9 mouse cellular contexts compared by ENCODE assay signal in genomic region chr12:111401454-111402184, GRCm38 (mm10). TPM values are rescaled to one million over a fixed set of nuclear protein-coding genes. Genes with fewer than 3 reads are reported as not detected.
DNase-seq lines count a peak whose midpoint lies in the region; ATAC-seq lines count a peak whose summit lies in the region.
"Had no signal": no experiment of that assay in that cellular context is flagged by ENCODE, and none has a peak within 500 bp of the region (broad histone marks: within the 10 kb centered on the region; RNA-seq: fewer than 3 reads in every experiment).

No protein-coding gene starts in this region.

- intact Hi-C loops in left cerebral cortex, postnatal 25 days (cut with DNase I), result no loop called here

- H3K27me3 ChIP-seq in intestine, embryonic 15.5 days (replicated peaks), result peaks cover 15% of the 10 kb centered on the region; the same call in 1 of the 2 replicates
- peaks cover 41% of the 10 kb centered on the region for H3K27me3 ChIP-seq in midbrain, embryonic 10.5 days (ENCODE audit: low read depth, poor library complexity, severe bottlenecking)
- no peaks in the 10 kb centered on the region for H3K27me3 ChIP-seq in splenic B cell, adult 2 months (ENCODE audit: control insufficient read depth, insufficient read depth, low read length, poor library complexity, severe bottlenecking)

- no peak overlapping the region for H3K4me3 ChIP-seq in intestine, embryonic 15.5 days (replicated peaks)
- 0 out of 2 replicates have a peak overlapping the region, but pooled peaks have one; percentile 1 for H3K4me3 ChIP-seq in midbrain, embryonic 10.5 days
- H3K4me3 ChIP-seq: embryonic facial prominence, embryonic 12.5 days had no signal

- no peak overlapping the region for H3K4me2 ChIP-seq in intestine, embryonic 15.5 days (replicated peaks)
- H3K4me2 ChIP-seq: embryonic facial prominence, embryonic 12.5 days had no signal

- DNase-seq in urinary bladder, postnatal 14 days (ENCODE audit: low spot score), result peak; percentile 80
- DNase-seq in urinary bladder, postnatal 10 days (ENCODE audit: low spot score), result no peak
- peak; percentile 80 to 87 for DNase-seq in cerebellum, postnatal 36 days
- peak; percentile 81 for DNase-seq in gastrocnemius, postnatal 10 days
- DNase-seq in left cerebral cortex, postnatal 25 days (ENCODE audit: low spot score in 2 of 2), result peak; percentile 78 to 83
- peak; percentile 81 for DNase-seq in midbrain, embryonic 10.5 days (ENCODE audit: low spot score)
- DNase-seq in splenic B cell, adult 2 months (ENCODE audit: low read depth, low spot score), result peak; percentile 68

- ATAC-seq in intestine, embryonic 15.5 days, result peak; percentile 81

- WGBS in intestine, embryonic 15.5 days, result 19% methylated on average over 15 of the region's 15 CpGs
- 22% methylated on average over 15 of the region's 15 CpGs for WGBS in midbrain, embryonic 10.5 days

- H3K4me1 ChIP-seq in intestine, embryonic 15.5 days (replicated peaks), result peaks cover 5% of the 10 kb centered on the region
- peaks cover 12% of the 10 kb centered on the region for H3K4me1 ChIP-seq in midbrain, embryonic 10.5 days

- no peaks in the 10 kb centered on the region for H3K9me3 ChIP-seq in intestine, embryonic 15.5 days
- H3K9me3 ChIP-seq in midbrain, embryonic 10.5 days (replicated peaks), result no peaks in the 10 kb centered on the region
- H3K9me3 ChIP-seq: embryonic facial prominence, embryonic 12.5 days had no signal

- H3K36me3 ChIP-seq in intestine, embryonic 15.5 days, result no peaks in the 10 kb centered on the region
- no peaks in the 10 kb centered on the region for H3K36me3 ChIP-seq in midbrain, embryonic 10.5 days
- no peaks in the 10 kb centered on the region for H3K36me3 ChIP-seq in splenic B cell, adult 2 months (ENCODE audit: control insufficient read depth, insufficient read depth, low read length, poor library complexity, severe bottlenecking)
- H3K36me3 ChIP-seq: embryonic facial prominence, embryonic 12.5 days had no signal

- no peak overlapping the region for H3K27ac ChIP-seq in intestine, embryonic 15.5 days
- H3K27ac ChIP-seq in midbrain, embryonic 10.5 days (replicated peaks), result 0 out of 2 replicates have a peak overlapping the region, but pooled peaks have one; percentile 18
- H3K27ac ChIP-seq: embryonic facial prominence, embryonic 12.5 days had no signal

- 0 out of 2 replicates have a peak overlapping the region, but pooled peaks have one; percentile 10 for H3K9ac ChIP-seq in intestine, embryonic 15.5 days
- H3K9ac ChIP-seq: embryonic facial prominence, embryonic 12.5 days had no signal

RNA-seq across cellular contexts. Expression of gene Lbhd2, which starts 5.0 kb away (rescaled TPM):
- under 1 TPM in 1 of 2 experiments, not detected in 1; 0.70 TPM for total RNA-seq in gastrocnemius, postnatal 10 days (2021)
- polyA plus RNA-seq in intestine, embryonic 15.5 days (2015; fragmentation: Nextera tagmentation; extraction: Ambion mirVana), result 1.6 and 2.0 TPM in 2 replicates
- 1 to 10 TPM; 1.5 to 2.5 TPM for total RNA-seq in left cerebral cortex, postnatal 25 days (2021)
- not detected in 2 replicates for polyA plus RNA-seq in midbrain, embryonic 10.5 days (2016; fragmentation: Nextera tagmentation; extraction: Ambion mirVana)

RNA-seq across cellular contexts. Expression of gene Exoc3l4, which starts 15.2 kb away (rescaled TPM):
- 10 to 100 TPM; 20.3 to 26.0 TPM for total RNA-seq in gastrocnemius, postnatal 10 days (2021)
- 11.1 and 11.5 TPM in 2 replicates for polyA plus RNA-seq in intestine, embryonic 15.5 days (2015; fragmentation: Nextera tagmentation; extraction: Ambion mirVana)
- total RNA-seq in left cerebral cortex, postnatal 25 days (2021), result 1 to 10 TPM in 1 of 2 experiments, under 1 TPM in 1; 0.85 to 1.3 TPM
- 3.7 and 4.3 TPM in 2 replicates for polyA plus RNA-seq in midbrain, embryonic 10.5 days (2016; fragmentation: Nextera tagmentation; extraction: Ambion mirVana)

RNA-seq across cellular contexts. Expression of gene Cdc42bpb, which starts 24.1 kb away (rescaled TPM):
- total RNA-seq in gastrocnemius, postnatal 10 days (2021), result 10 to 100 TPM; 48.3 to 55.8 TPM
- 31.8 and 33.9 TPM in 2 replicates for polyA plus RNA-seq in intestine, embryonic 15.5 days (2015; fragmentation: Nextera tagmentation; extraction: Ambion mirVana)
- 100 to 1,000 TPM; 133 TPM for total RNA-seq in left cerebral cortex, postnatal 25 days (2021)
- polyA plus RNA-seq in midbrain, embryonic 10.5 days (2016; fragmentation: Nextera tagmentation; extraction: Ambion mirVana), result 31.4 and 32.0 TPM in 2 replicates

RNA-seq across cellular contexts. Expression of gene Tnfaip2, which starts 40.6 kb away (rescaled TPM):
- total RNA-seq in gastrocnemius, postnatal 10 days (2021), result 10 to 100 TPM; 37.0 to 47.7 TPM
- polyA plus RNA-seq in intestine, embryonic 15.5 days (2015; fragmentation: Nextera tagmentation; extraction: Ambion mirVana), result 4.9 and 5.7 TPM in 2 replicates
- total RNA-seq in left cerebral cortex, postnatal 25 days (2021), result under 1 TPM; 0.53 to 0.66 TPM
- polyA plus RNA-seq in midbrain, embryonic 10.5 days (2016; fragmentation: Nextera tagmentation; extraction: Ambion mirVana), result 1.6 and 2.4 TPM in 2 replicates

Comparison
In these comparisons a context has a peak if more than half of its experiments do, and no peak if none do; other contexts are left out.
1. RNA of gene Exoc3l4, which starts 15.2 kb away (total RNA-seq): 20.3 to 26.0 TPM in gastrocnemius, postnatal 10 days; 0.85 to 1.3 TPM in left cerebral cortex, postnatal 25 days; every median in the first group is over 4 times any median in the second.